Mouse (Mus musculus): Measurements from ENCODE around the gene Tmem53. TPM values are rescaled to one million over a fixed set of nuclear protein-coding genes. Genes with fewer than 3 reads are reported as not detected.
"Not testable (repeated sequence)": the region's sequence is repeated elsewhere in the genome, so short reads cannot be mapped to it uniquely, and the experiment has no call there.

Tmem53 gene
- total and polyA plus RNA-seq, 2 experiments from 2014 or later: 59.2 to 65.9 TPM

GRCm38 (mm10) chr4:117252351-117252750 lies 600 bp downstream of the Tmem53 start:
- no peak for TF ChIP-seq EP300 (IDR thresholded peaks at IDR 0.05; ENCODE audit: low read depth)
- TF ChIP-seq CTCF (IDR thresholded peaks at IDR 0.05; ENCODE audit: low read depth): no peak
- 21% methylated on average over 5 of the region's 5 CpGs for WGBS
- ATAC-seq (ENCODE audit: insufficient read depth, low read depth) (peak; percentile 19; the same call in 1 of the 2 replicates), DNase-seq (ENCODE audit: low spot score) (no peak)
- Histone ChIP-seq H3K9me3 (replicated peaks; ENCODE audit: control insufficient read depth, low read length) (no peaks in the 10 kb centered on the region), H3K27ac (ENCODE audit: low read depth) (peak overlapping the region; percentile 88), H3K9ac (replicated peaks; ENCODE audit: low read depth, low read length) (peak overlapping the region; percentile 73), H3K27me3 (ENCODE audit: control insufficient read depth, insufficient read depth, low read length) (no peaks in the 10 kb centered on the region), H3K4me3 (ENCODE audit: low read depth, low read length) (peak overlapping the region; percentile 71), H3K4me2 (ENCODE audit: low read depth, low read length) (peak overlapping the region; percentile 71), H3K36me3 (replicated peaks; ENCODE audit: control insufficient read depth, insufficient read depth, low read length) (no peaks in the 10 kb centered on the region), H3K4me1 (ENCODE audit: control insufficient read depth, insufficient read depth) (peaks cover 26% of the 10 kb centered on the region)

- Histone ChIP-seq H3K27me3 (ENCODE audit: control insufficient read depth, insufficient read depth, low read length) (no peaks in the 10 kb centered on the region), H3K4me3 (ENCODE audit: low read depth, low read length) (peak overlapping the region; percentile 71), H3K4me2 (ENCODE audit: low read depth, low read length) (peak overlapping the region; percentile 71), H3K4me1 (ENCODE audit: control insufficient read depth, insufficient read depth) (peaks cover 26% of the 10 kb centered on the region), H3K9me3 (replicated peaks; ENCODE audit: control insufficient read depth, low read length) (no peaks in the 10 kb centered on the region), H3K36me3 (replicated peaks; ENCODE audit: control insufficient read depth, insufficient read depth, low read length) (no peaks in the 10 kb centered on the region), H3K27ac (ENCODE audit: low read depth) (peak overlapping the region; percentile 88), H3K9ac (replicated peaks; ENCODE audit: low read depth, low read length) (peak overlapping the region; percentile 73; the same call in 1 of the 2 replicates)
- ATAC-seq (ENCODE audit: insufficient read depth, low read depth): no peak
- DNase-seq (ENCODE audit: low spot score): no peak
- TF ChIP-seq CTCF (IDR thresholded peaks at IDR 0.05; ENCODE audit: low read depth): no peak
- no peak for TF ChIP-seq EP300 (IDR thresholded peaks at IDR 0.05; ENCODE audit: low read depth)
- 80% methylated on average over 5 of the region's 5 CpGs for WGBS
Observed at GRCm38 (mm10) chr4:117252755-117253154, 1.0 kb downstream of the Tmem53 start.

GRCm38 (mm10) chr4:117253218-117254016 lies 1.7 kb downstream of the Tmem53 start:
- peak overlapping the region; percentile 71 for H3K4me2 ChIP-seq (ENCODE audit: low read depth, low read length)
- DNase-seq (ENCODE audit: low spot score): peak; percentile 69
- peak overlapping the region; percentile 88 for H3K27ac ChIP-seq (ENCODE audit: low read depth)
- ATAC-seq (ENCODE audit: insufficient read depth, low read depth): no peak
- peaks cover 26% of the 10 kb centered on the region for H3K4me1 ChIP-seq (ENCODE audit: control insufficient read depth, insufficient read depth)
- H3K36me3 ChIP-seq (replicated peaks; ENCODE audit: control insufficient read depth, insufficient read depth, low read length): no peaks in the 10 kb centered on the region
- 37% methylated on average over 12 of the region's 12 CpGs for WGBS
- no peaks in the 10 kb centered on the region for H3K27me3 ChIP-seq (ENCODE audit: control insufficient read depth, insufficient read depth, low read length)
- no peaks in the 10 kb centered on the region for H3K9me3 ChIP-seq (replicated peaks; ENCODE audit: control insufficient read depth, low read length)
- H3K4me3 ChIP-seq (ENCODE audit: low read depth, low read length): peak overlapping the region; percentile 71; the same call in 1 of the 2 replicates
- TF ChIP-seq CTCF (IDR thresholded peaks at IDR 0.05; ENCODE audit: low read depth) (no peak), EP300 (IDR thresholded peaks at IDR 0.05; ENCODE audit: low read depth) (no peak)
- H3K9ac ChIP-seq (replicated peaks; ENCODE audit: low read depth, low read length): 0 out of 2 replicates have a peak overlapping the region, but pooled peaks have one; percentile 4

- H3K36me3 ChIP-seq (replicated peaks; ENCODE audit: control insufficient read depth, insufficient read depth, low read length): no peaks in the 10 kb centered on the region
- H3K4me3 ChIP-seq (ENCODE audit: low read depth, low read length): no peak overlapping the region
- TF ChIP-seq CTCF (IDR thresholded peaks at IDR 0.05; ENCODE audit: low read depth): no peak
- no peak for TF ChIP-seq EP300 (IDR thresholded peaks at IDR 0.05; ENCODE audit: low read depth)
- H3K27ac ChIP-seq (ENCODE audit: low read depth): peak overlapping the region; percentile 88
- DNase-seq (ENCODE audit: low spot score): no peak
- no peak for ATAC-seq (ENCODE audit: insufficient read depth, low read depth)
- no peaks in the 10 kb centered on the region for H3K27me3 ChIP-seq (ENCODE audit: control insufficient read depth, insufficient read depth, low read length)
- peaks cover 26% of the 10 kb centered on the region for H3K4me1 ChIP-seq (ENCODE audit: control insufficient read depth, insufficient read depth)
- peak overlapping the region; percentile 71; the same call in 1 of the 2 replicates for H3K4me2 ChIP-seq (ENCODE audit: low read depth, low read length)
- H3K9ac ChIP-seq (replicated peaks; ENCODE audit: low read depth, low read length): 0 out of 2 replicates have a peak overlapping the region, but pooled peaks have one; percentile 4
- 50% methylated on average over 5 of the region's 5 CpGs for whole genome bisulfite sequencing
- no peaks in the 10 kb centered on the region for H3K9me3 ChIP-seq (replicated peaks; ENCODE audit: control insufficient read depth, low read length)
Observed at GRCm38 (mm10) chr4:117254017-117254627, 2.4 kb downstream of the Tmem53 start.

- no peak for TF ChIP-seq CTCF (IDR thresholded peaks at IDR 0.05; ENCODE audit: low read depth)
- ATAC-seq (ENCODE audit: insufficient read depth, low read depth): no peak
- Histone ChIP-seq H3K9ac (replicated peaks; ENCODE audit: low read depth, low read length) (no peak overlapping the region), H3K9me3 (replicated peaks; ENCODE audit: control insufficient read depth, low read length) (no peaks in the 10 kb centered on the region), H3K4me2 (ENCODE audit: low read depth, low read length) (no peak overlapping the region), H3K36me3 (replicated peaks; ENCODE audit: control insufficient read depth, insufficient read depth, low read length) (no peaks in the 10 kb centered on the region), H3K4me1 (ENCODE audit: control insufficient read depth, insufficient read depth) (peaks cover 26% of the 10 kb centered on the region), H3K27me3 (ENCODE audit: control insufficient read depth, insufficient read depth, low read length) (no peaks in the 10 kb centered on the region), H3K27ac (ENCODE audit: low read depth) (peak overlapping the region; percentile 54; the same call in 1 of the 2 replicates), H3K4me3 (ENCODE audit: low read depth, low read length) (no peak overlapping the region)
- DNase-seq (ENCODE audit: low spot score): no peak
- 45% methylated on average over 6 of the region's 6 CpGs for WGBS
Observed at GRCm38 (mm10) chr4:117254672-117255071, 2.9 kb downstream of the Tmem53 start.

GRCm38 (mm10) chr4:117259909-117260308 lies 8.2 kb downstream of the Tmem53 start:
- H3K27me3 ChIP-seq (ENCODE audit: control insufficient read depth, insufficient read depth, low read length); H3K4me2 ChIP-seq (ENCODE audit: low read depth, low read length); H3K36me3 ChIP-seq (replicated peaks; ENCODE audit: control insufficient read depth, insufficient read depth, low read length); H3K4me3 ChIP-seq (ENCODE audit: low read depth, low read length); H3K9ac ChIP-seq (replicated peaks; ENCODE audit: low read depth, low read length); H3K27ac ChIP-seq (ENCODE audit: low read depth); H3K9me3 ChIP-seq (replicated peaks; ENCODE audit: control insufficient read depth, low read length); DNase-seq (ENCODE audit: low spot score); ATAC-seq (ENCODE audit: insufficient read depth, low read depth); H3K4me1 ChIP-seq (ENCODE audit: control insufficient read depth, insufficient read depth): not testable (repeated sequence)
- 69% methylated on average over 6 of the region's 6 CpGs for WGBS
